Mouse (Mus musculus): Measurements from ENCODE around the gene Vwf. TPM values are rescaled to one million over a fixed set of nuclear protein-coding genes. Genes with fewer than 3 reads are reported as not detected.

Gene Vwf
- polyA plus RNA-seq, 1 experiment from 2014 or later: 21.4 TPM

Other genes with a start within 250 kb of the Vwf start
- 40.9 and 41.2 TPM in 2 replicates for gene Ltbr, start 232.9 kb upstream of the Vwf start, polyA plus RNA-seq (2016; fragmentation: Nextera tagmentation; extraction: Ambion mirVana)
- 0.70 and 0.80 TPM in 2 replicates for gene Scnn1a, start 226.1 kb upstream of the Vwf start, polyA plus RNA-seq (2016; fragmentation: Nextera tagmentation; extraction: Ambion mirVana)
- gene Tnfrsf1a, start 197.4 kb upstream of the Vwf start, polyA plus RNA-seq (2016; fragmentation: Nextera tagmentation; extraction: Ambion mirVana): 37.2 and 37.9 TPM in 2 replicates
- gene Plekhg6, start 166.0 kb upstream of the Vwf start, polyA plus RNA-seq (2016; fragmentation: Nextera tagmentation; extraction: Ambion mirVana): not detected in 2 replicates
- 73.5 and 73.6 TPM in 2 replicates for gene Cd9, start 52.0 kb upstream of the Vwf start, polyA plus RNA-seq (2016; fragmentation: Nextera tagmentation; extraction: Ambion mirVana)
- 0.45 and 0.58 TPM in 2 replicates for gene Ano2, start 143.6 kb downstream of the Vwf start, polyA plus RNA-seq (2016; fragmentation: Nextera tagmentation; extraction: Ambion mirVana)